Mouse (Mus musculus) cerebellum, adult 8-10 months (tissue): ENCODE data around the gene Pim3.
"Not testable (repeated sequence)": the region's sequence is repeated elsewhere in the genome, so short reads cannot be mapped to it uniquely, and the experiment has no call there.

Experiments used
- DNase-seq: peaks from one replicate; pipeline ENCODE4 v3.0.0; 2022

Pim3 gene

DNA sequence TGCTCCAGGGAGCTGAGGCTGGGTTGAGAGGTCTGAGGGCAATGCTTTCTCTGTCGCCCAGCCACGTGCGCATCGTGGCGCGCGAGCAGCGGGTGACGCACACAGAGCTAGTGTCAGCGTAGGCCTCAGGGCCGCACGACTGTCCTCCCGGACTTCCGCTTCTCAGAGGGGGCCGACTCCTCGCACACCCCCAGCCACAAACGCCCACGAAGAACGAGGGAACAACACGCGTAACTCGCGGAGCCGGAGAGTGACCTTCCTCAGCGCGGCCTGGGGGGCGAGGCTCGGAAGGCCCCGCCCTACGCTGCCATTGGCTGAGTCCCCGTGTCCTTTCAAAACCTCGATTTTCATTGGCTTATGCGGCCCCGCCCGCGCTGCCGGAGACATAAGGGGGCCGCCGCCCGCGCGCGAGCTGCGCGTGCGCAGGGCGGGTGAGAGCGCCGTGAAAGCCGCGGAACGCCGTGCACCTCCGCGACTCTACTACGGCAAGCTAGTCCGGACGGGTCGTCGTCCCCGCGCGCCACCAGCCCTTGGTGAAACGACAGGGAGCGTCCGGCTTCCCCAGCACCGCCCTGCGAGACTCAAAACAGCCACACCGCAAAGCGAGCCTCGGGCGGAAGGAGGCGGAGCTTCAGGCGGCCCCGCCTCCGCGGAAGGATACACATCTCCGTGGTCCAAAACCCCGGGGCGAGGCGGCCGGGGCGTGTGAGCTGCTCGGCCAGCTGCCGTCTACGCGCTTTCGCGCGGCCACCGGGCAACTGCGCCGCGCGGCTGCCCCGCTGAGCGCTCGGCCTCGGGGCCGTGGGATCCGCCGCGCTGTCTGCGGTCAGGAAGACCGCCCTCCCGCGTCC is at the start of gene Pim3:
Pim3 (plus strand) TSS at position 415 of the 851 bp plus-strand sequence.
- DNase-seq = peak; percentile 97

GRCm38 (mm10) chr15:88813262-88813661 is 48.7 kb upstream of the Pim3 start:
- DNase-seq = no peak

DNA sequence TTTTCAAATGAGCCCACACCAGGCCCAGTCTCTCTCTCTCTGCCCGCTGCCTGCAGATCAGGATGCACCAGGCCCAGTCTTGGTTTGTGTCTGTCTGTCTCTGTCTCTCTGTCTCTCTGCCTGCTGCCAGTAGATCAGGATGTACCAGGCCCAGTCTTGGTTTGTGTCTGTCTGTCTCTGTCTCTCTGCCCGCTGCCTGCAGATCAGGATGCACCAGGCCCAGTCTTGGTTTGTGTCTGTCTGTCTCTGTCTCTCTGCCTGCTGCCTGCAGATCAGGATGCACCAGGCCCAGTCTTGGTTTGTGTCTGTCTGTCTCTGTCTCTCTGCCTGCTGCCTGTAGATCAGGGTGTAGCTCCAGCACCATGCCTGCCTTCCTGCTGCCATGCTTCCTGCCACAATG is 48.1 kb upstream of the Pim3 start:
- DNase-seq = not testable (repeated sequence)

DNA sequence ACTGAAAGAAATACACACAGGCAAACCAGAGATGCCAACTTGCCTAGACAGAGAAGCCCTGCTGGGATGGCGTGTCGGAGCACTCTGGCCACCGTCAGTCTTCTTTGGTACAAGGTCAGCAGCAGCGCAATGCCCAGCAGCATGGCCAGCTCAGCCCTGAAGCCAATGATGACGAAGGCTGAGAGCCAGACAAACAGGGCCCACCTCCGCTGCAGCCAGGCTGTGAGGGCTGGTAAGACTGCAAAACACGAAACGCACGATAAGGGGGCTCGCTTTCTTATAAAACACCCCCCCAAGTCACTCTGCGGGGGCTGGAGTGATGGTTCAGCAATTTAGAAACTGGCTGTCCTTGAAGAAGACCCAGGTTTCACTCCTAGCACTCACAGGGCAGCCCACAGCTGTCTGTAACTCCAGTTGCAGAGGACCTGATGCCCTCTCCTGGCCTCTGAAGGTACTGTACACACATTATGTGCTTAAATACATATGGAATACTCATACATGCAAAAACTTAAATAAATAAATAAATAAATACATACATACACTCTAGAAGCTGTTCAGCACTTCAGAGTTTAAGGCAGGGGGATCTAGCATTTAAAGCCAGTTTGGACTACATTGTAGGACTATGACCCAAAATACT is 47.5 kb upstream of the Pim3 start:
- DNase-seq = no peak

- DNase-seq = no peak
Observed at GRCm38 (mm10) chr15:88815196-88815700, 46.7 kb upstream of the Pim3 start.

DNA sequence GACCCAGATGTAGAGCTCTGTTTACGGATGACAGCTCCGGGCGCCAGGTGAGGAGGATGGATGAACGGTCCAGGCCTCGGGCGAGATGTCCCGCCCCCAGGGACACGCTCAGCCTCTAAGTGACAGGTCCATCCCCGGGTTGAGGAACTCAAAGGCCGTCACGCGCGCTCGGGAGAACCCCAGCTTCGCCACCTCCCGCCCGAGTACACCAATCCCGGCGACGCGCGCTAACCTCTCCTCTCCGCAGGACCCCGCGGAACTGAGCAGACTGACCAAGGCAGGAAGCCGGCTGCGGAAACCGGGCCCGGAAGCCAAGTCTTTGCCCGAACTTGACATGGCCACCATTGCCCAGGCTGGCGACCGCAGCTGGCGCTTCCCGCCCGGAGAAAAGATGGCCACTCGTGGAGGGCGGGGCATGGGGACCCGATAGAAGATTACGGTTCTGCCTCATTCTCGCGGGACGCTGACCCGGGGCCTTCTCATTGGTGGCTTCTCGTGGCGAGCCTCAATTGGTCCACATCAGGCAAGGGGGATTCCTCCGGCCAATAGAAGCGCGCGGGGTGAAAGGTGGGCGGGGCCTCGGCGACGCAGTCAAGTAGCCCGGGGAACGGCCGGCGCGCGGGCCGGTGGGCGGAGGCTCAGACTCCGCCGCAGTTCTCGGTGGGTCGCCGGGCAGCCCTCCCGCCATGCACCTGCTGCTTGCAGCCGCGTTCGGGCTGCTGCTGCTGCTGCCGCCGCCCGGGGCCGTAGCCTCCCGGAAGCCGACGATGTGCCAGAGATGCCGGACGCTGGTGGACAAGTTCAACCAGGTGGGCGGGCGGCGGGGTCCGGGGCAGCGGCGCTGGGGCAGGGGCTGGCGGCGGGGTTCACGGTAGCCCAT is 42.7 kb upstream of the Pim3 start, which contains the start of the genes Alg12 and Creld2:
Alg12 (minus strand) TSS at position 293 of the 880 bp plus-strand sequence.
Creld2 (plus strand) TSS at position 621 of the 880 bp plus-strand sequence.
- peak; percentile 99 for DNase-seq

DNA sequence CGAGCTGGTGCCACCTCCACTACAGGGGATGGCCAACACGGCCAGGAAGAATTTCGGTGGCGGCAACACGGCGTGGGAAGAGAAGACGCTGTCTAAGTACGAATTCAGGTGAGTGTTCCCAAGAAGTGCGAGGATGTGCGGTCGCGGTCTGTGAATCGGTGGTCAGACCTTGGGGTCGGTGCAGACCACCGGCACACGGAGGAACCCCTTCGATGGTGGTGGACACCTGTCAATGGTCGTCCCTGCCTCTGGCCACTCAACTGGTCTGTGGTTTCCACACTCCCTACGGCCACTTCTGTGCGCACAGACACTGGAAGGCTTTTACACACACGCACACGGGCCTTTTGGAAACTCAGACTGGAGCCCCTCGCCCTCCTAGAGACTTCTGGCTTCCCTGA is 42.1 kb upstream of the Pim3 start:
- no peak for DNase-seq

DNA sequence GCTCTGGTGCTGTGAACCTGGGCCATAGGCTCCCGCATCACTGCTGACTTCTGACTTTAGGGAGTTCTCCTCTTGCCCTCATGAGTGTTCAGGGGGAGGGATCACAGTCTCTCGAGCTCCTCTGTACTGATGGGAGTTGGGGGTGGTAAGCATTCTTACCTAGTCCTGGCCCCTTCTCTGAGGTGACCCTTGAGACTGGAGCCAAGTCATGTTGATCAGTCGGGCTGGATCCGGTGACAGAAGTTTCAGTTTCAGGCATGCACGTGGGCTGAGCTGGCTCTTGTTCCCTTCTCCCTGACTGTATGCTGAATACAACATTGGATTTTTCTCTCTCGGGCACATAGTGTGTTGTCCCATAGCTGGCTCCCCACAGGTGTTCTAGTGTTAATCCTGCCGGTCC is 40.6 kb upstream of the Pim3 start:
- peak; percentile 10 for DNase-seq

DNA sequence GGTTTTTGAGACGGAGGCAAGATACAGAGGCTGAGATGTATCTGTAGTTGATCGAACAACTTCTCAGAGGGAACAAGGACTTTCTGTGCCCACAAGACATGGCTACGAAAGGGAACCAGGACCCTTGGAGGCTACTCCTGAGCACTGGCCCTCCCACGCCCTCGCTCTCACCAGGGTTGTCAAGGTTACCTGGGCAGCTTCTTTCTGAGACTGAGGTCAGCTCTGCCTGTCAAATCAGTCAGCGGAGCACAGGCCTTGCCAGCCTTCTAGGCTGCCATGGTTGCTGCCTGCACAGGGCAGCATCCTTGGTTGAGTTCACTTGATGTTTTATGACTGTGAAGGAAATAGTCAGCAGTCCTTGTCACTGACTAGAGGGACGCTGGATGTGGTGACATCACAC is 39.5 kb upstream of the Pim3 start:
- peak; percentile 6 for DNase-seq

DNA sequence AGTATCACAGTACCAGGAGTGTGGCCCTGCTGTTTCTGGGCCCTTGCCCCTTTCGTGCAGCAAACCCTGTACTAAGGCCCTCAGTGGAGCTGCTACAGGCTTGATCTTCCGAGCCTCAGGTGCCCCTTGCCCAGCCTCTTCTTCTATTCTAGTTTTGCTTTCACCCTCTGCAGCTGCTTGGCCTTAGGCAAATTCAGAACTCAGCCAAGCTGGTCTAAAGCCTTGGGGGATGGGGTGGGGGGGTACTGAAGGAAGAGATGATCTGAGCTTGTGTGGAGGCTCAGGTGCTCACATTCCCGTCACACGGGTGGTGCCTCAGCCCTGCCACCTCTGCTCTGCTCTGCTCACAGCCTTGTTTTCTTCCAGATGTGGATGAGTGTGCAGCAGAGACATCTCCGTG is 38.6 kb upstream of the Pim3 start:
- no peak for DNase-seq

GRCm38 (mm10) chr15:88827466-88827865 is 34.5 kb upstream of the Pim3 start:
- DNase-seq = no peak

DNA sequence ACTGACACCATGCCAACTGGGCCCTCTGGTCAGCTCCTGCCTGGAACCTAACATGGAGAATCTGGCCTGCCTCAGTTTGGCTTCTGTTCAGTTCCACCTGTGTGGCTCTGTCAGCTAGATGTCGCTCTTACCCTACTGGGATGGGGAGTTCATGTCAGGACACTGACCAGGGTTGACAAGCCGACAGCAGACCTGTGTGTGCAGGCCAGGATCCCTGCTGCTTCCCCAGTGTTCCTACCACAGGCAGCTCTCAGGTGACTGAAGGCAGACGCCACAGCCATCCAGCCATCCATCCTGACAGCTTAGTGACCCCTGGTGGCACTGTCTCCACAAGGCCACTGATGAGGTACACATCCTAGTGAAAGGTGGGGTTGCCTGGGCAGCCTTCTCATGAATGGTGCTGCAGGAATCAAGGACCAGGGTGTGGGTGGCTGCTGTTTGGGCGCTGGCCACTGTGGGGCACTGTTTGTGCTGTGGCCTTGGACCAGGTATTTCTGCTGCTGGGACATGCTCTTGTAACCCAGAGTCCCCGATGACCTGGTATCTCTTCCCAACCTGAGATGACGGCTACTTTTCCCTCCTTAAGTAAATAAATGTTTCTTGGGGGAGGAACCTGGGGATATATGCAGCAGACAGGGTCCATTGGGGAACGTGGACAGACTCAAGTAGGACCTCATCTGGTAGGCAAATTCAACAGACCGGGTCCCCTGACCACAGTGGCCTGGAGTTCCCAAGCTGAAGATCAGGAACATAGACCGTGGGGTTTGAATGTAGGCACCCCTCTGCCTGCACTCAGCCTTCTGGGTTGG is 33.8 kb upstream of the Pim3 start:
- peak; percentile 90 for DNase-seq

DNA sequence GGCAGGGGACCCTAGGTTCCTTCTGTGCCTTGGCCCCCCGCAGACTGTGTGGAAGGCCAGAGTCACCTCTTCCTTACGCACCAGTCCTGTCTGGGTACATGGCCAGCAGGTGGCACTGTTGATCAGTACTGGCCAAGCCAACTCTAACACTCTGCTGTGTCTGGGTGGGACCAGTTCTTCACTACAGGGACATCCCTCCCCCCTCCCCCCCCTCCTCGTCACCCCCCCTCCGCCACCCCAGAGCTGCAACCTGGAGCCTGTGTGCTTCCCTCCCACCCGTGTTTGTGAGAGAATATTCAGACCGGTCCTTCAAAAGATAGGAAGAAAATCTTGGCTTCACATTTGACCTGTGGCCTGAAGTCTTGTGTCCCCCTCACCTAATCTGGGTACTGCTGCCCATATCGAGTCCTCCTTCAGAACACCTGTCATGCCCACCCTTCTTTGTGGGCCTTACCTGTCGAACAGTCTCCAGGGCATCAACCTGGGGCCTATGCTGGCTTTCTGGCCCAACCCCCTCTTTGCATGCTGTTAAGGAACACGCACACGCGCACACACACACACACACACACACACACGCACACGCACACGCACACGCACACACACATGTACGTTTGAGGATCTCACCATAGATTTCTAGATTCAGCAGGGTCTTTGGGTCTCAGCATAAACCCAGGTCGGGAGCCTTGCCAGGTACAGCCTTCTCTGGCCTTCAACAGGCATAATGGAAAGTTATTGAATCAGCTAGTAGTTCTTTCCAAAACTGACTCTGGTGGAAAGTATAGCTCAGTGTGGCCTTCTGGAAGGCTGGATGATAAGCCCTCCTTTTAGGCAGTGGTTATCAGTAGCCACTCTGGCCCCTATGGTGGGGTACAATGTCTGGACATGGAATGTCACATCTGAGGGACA is 32.9 kb upstream of the Pim3 start:
- DNase-seq = peak; percentile 95

- peak; percentile 14 for DNase-seq
Observed at GRCm38 (mm10) chr15:88829791-88830440, 32.1 kb upstream of the Pim3 start.

DNA sequence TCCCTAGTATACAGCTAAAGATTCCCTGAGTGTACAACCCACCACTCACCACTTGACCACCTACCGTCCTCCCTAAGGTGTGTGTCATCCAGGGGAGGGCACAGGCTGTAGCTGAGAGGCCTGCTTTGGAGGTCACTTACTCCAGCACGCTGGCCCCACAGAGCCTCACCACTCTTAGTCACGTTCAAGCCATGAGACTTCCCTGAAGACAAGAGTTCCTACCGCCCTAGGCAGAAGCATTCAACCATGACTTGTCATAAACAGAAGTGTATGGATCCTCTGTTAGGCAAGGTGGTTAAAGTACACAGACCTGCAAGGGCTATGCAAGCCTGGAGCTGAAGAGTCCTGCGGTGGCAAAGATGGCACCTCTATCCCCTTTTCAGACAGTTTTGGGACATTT is 31.3 kb upstream of the Pim3 start:
- peak; percentile 14 for DNase-seq

GRCm38 (mm10) chr15:88831482-88831881 is 30.5 kb upstream of the Pim3 start:
- peak; percentile 24 for DNase-seq

- peak; percentile 5 for DNase-seq
Observed at GRCm38 (mm10) chr15:88832536-88832935, 29.4 kb upstream of the Pim3 start.

GRCm38 (mm10) chr15:88836031-88836430 is 26.0 kb upstream of the Pim3 start:
- DNase-seq = no peak

DNA sequence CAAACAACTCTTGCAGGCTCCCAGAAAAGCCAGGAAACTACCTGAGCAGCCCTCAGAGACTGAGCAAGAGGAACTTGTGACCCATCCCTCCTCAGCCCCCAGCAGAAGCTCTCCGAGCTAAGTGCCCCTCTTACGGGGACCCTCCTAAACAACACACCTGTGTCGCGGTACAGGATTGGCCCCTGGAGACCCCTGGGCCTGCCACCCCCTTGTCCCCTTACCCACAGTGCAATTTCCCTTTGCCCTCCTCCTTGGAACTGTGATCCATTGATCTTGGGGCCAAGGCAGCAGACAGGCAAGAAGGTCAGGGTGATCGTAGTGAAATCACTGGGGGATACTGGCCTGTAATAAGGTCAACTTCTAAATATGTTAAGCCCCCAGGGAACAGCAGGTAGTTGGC is 25.4 kb upstream of the Pim3 start:
- no peak for DNase-seq

GRCm38 (mm10) chr15:88837199-88837932 is 24.6 kb upstream of the Pim3 start:
- no peak for DNase-seq
